9 mouse cellular contexts compared by ENCODE assay signal in genomic region chr11:82035356-82035755, GRCm38 (mm10). TPM values are rescaled to one million over a fixed set of nuclear protein-coding genes. Genes with fewer than 3 reads are reported as not detected.
DNase-seq lines count a peak whose midpoint lies in the region; ATAC-seq lines count a peak whose summit lies in the region.
"Had no signal": no experiment of that assay in that cellular context is flagged by ENCODE, and none has a peak within 500 bp of the region (broad histone marks: within the 10 kb centered on the region; RNA-seq: fewer than 3 reads in every experiment).

Gene Ccl2, plus strand, starts transcription at chr11:82035571.

- no peaks in the 10 kb centered on the region for H3K27me3 ChIP-seq in midbrain, embryonic 14.5 days (ENCODE audit: control insufficient read depth, insufficient read depth, low read length)
- no peaks in the 10 kb centered on the region for H3K27me3 ChIP-seq in midbrain, embryonic 10.5 days (ENCODE audit: low read depth, poor library complexity, severe bottlenecking)
- H3K27me3 ChIP-seq: midbrain, embryonic 12.5 days had no signal

- H3K9ac ChIP-seq in midbrain, embryonic 14.5 days (replicated peaks; ENCODE audit: low read length), result no peak within 1 kb of the TSS
- H3K9ac ChIP-seq: midbrain, embryonic 12.5 days had no signal

- peak; percentile 48 for DNase-seq in midbrain, embryonic 14.5 days
- no peak for DNase-seq in midbrain, embryonic 10.5 days (ENCODE audit: low spot score)
- peak; percentile 11 for DNase-seq in cerebellum, adult 11-12 months
- peak; percentile 69 to 75 for DNase-seq in gastrocnemius, postnatal 36 days
- DNase-seq in kidney, postnatal 14 days, result peak; percentile 66
- DNase-seq in lung, adult 18-20 months, result peak; percentile 70 to 75
- peak; percentile 45 for DNase-seq in right cerebral cortex, postnatal 25 days
- DNase-seq in embryo, embryonic 9.5 days (ENCODE audit: extremely low spot score), result no peak

- 54% methylated on average over 5 of the region's 5 CpGs for WGBS in midbrain, embryonic 14.5 days
- WGBS in midbrain, embryonic 10.5 days, result 49% methylated on average over 5 of the region's 5 CpGs

- H3K4me1 ChIP-seq in midbrain, embryonic 14.5 days (ENCODE audit: control insufficient read depth, insufficient read depth, low read length), result no peaks in the 10 kb centered on the region
- H3K4me1 ChIP-seq in midbrain, embryonic 10.5 days, result no peaks in the 10 kb centered on the region
- H3K4me1 ChIP-seq: midbrain, embryonic 12.5 days had no signal

- H3K9me3 ChIP-seq in midbrain, embryonic 14.5 days (ENCODE audit: control insufficient read depth, low read length), result no peaks in the 10 kb centered on the region
- H3K9me3 ChIP-seq in midbrain, embryonic 10.5 days (replicated peaks), result no peaks in the 10 kb centered on the region
- H3K9me3 ChIP-seq: midbrain, embryonic 12.5 days had no signal

- H3K36me3 ChIP-seq in midbrain, embryonic 14.5 days (ENCODE audit: control insufficient read depth, insufficient read depth, low read length), result no peaks in the 10 kb centered on the region
- no peaks in the 10 kb centered on the region for H3K36me3 ChIP-seq in midbrain, embryonic 10.5 days
- H3K36me3 ChIP-seq: midbrain, embryonic 12.5 days had no signal

- no peak within 1 kb of the TSS for H3K4me3 ChIP-seq in midbrain, embryonic 14.5 days (replicated peaks; ENCODE audit: low read depth, low read length)
- H3K4me3 ChIP-seq in midbrain, embryonic 10.5 days, result no peak within 1 kb of the TSS
- H3K4me3 ChIP-seq: midbrain, embryonic 12.5 days had no signal

- intact Hi-C loops in gastrocnemius, postnatal 36 days (cut with DNase I), result no loop called here

- no peak within 1 kb of the TSS for H3K27ac ChIP-seq in midbrain, embryonic 14.5 days (replicated peaks; ENCODE audit: low read depth, low read length)
- no peak within 1 kb of the TSS for H3K27ac ChIP-seq in midbrain, embryonic 10.5 days (replicated peaks)
- H3K27ac ChIP-seq: midbrain, embryonic 12.5 days had no signal

- no peak for ATAC-seq in midbrain, embryonic 14.5 days (ENCODE audit: low FRiP score, low TSS enrichment)

- no peak within 1 kb of the TSS for H3K4me2 ChIP-seq in midbrain, embryonic 14.5 days (ENCODE audit: low read length)
- H3K4me2 ChIP-seq: midbrain, embryonic 12.5 days had no signal

RNA-seq across cellular contexts. Expression of gene Ccl2, which starts in this region (rescaled TPM):
- 3.6 TPM in 1 of 2 replicates, not detected in the other for polyA plus RNA-seq in midbrain, embryonic 14.5 days (2014; fragmentation: Nextera tagmentation; extraction: Ambion mirVana)
- 0.58 and 0.94 TPM in 2 replicates for polyA plus RNA-seq in midbrain, embryonic 10.5 days (2016; fragmentation: Nextera tagmentation; extraction: Ambion mirVana)
- not detected for total RNA-seq in gastrocnemius, postnatal 36 days (2021)

Comparison
In these comparisons a context has a peak if more than half of its experiments do, and no peak if none do; other contexts are left out.
1. DNase-seq: peak in midbrain, embryonic 14.5 days (single experiment), cerebellum, adult 11-12 months (single experiment), kidney, postnatal 14 days (single experiment), lung, adult 18-20 months (2 of 2) and right cerebral cortex, postnatal 25 days (single experiment); none in midbrain, embryonic 10.5 days (single experiment) and embryo, embryonic 9.5 days (single experiment).
2. Peak in DNase-seq in gastrocnemius, postnatal 36 days; RNA of the gene not detected or under 1 TPM.